Mouse (Mus musculus) MEL (cell line): Measurements from ENCODE around the gene Lrrc56. TPM values are rescaled to one million over a fixed set of nuclear protein-coding genes. Genes with fewer than 3 reads are reported as not detected.
A peak's percentile ranks its signal among the peaks of the same experiment; 100 is the strongest.

Experiments
- DNase-seq: peaks from one replicate; pipeline ENCODE4 v3.0.0; 2011; ENCODE audit warnings: low read depth, low spot score
- H3K27ac ChIP-seq: 2 replicates; pipeline ENCODE4 v1.5.1; 2012; ENCODE audit warnings: low read depth, mild to moderate bottlenecking, control low read depth, low read length, moderate library complexity; ENCODE audit not compliant: control insufficient read depth
- H3K27me3 ChIP-seq, 2 experiments: fragments of 150-350 bp in 1 of 2; sonication (generic) in 1 of 2; 2 replicates each; pipeline ENCODE4 v1.6.1; 2012; ENCODE audit warnings: low read length in 2 of 2, mild to moderate bottlenecking in 2 of 2, improper control_type of control experiment in 1 of 2, moderate library complexity in 1 of 2; ENCODE audit not compliant: insufficient read depth in 2 of 2, control insufficient read depth in 1 of 2
- H3K36me3 ChIP-seq, 2 experiments: 2 replicates each; pipeline ENCODE4 v1.6.1; 2012 to 2014; ENCODE audit warnings: low read length in 2 of 2, improper control_type of control experiment in 1 of 2, inconsistent platforms in 1 of 2, mild to moderate bottlenecking in 1 of 2; ENCODE audit not compliant: insufficient read depth in 2 of 2, control insufficient read depth in 1 of 2
- H3K4me1 ChIP-seq, 2 experiments: fragments of 150-350 bp in 1 of 2; sonication (generic) in 1 of 2; 2 replicates each; pipeline ENCODE4 v1.6.1; 2012; ENCODE audit warnings: low read length in 2 of 2, improper control_type of control experiment in 1 of 2, mild to moderate bottlenecking in 1 of 2; ENCODE audit not compliant: insufficient read depth in 2 of 2, control insufficient read depth in 1 of 2
- H3K4me3 ChIP-seq, 2 experiments: fragments of 150-350 bp in 1 of 2; sonication (generic) in 1 of 2; 2 replicates each; pipeline ENCODE4 v1.5.1; 2012; ENCODE audit warnings: low read depth in 2 of 2, low read length in 2 of 2, mild to moderate bottlenecking in 2 of 2, moderate library complexity in 2 of 2, control low read depth in 1 of 2, improper control_type of control experiment in 1 of 2; ENCODE audit not compliant: control insufficient read depth in 1 of 2, insufficient read depth in 1 of 2
- H3K79me2 ChIP-seq: 2 replicates; pipeline ENCODE4 v1.6.1; 2012; ENCODE audit warnings: mild to moderate bottlenecking, low read length, moderate library complexity; ENCODE audit not compliant: control insufficient read depth, poor library complexity, insufficient read depth
- H3K9ac ChIP-seq: 2 replicates; pipeline ENCODE4 v1.6.1; 2012; ENCODE audit warnings: low read depth, mild to moderate bottlenecking, control low read depth, low read length, moderate library complexity; ENCODE audit not compliant: control insufficient read depth, poor library complexity, severe bottlenecking
- H3K9me3 ChIP-seq: fragments of 150-350 bp; sonication (generic); replicated peaks from 2 replicates; pipeline ENCODE4 v1.6.1; 2012; ENCODE audit warnings: mild to moderate bottlenecking, low read length, improper control_type of control experiment, moderate library complexity; ENCODE audit not compliant: insufficient read depth
- BHLHE40 ChIP-seq: IDR thresholded peaks from 2 replicates; pipeline ENCODE4 v1.6.1; 2012; ENCODE audit warnings: low read depth, mild to moderate bottlenecking, inconsistent platforms, low read length, improper control_type of control experiment, borderline replicate concordance
- CHD1 ChIP-seq: IDR thresholded peaks from 2 replicates; pipeline ENCODE4 v1.6.1; 2012; ENCODE audit warnings: low read depth, mild to moderate bottlenecking, inconsistent platforms, low read length, improper control_type of control experiment
- CHD2 ChIP-seq: IDR thresholded peaks from 2 replicates; pipeline ENCODE4 v1.6.1; 2011; ENCODE audit warnings: low read length, improper control_type of control experiment
- CTCF ChIP-seq, 3 experiments: IDR thresholded peaks in 2 of 3; conservative IDR thresholded peaks in 1 of 3; 2 replicates each; pipeline ENCODE4 v1.5.1; 2011 to 2012; ENCODE audit warnings: low read length in 3 of 3, low read depth in 2 of 3, mild to moderate bottlenecking in 2 of 3, improper control_type of control experiment in 1 of 3, inconsistent platforms in 1 of 3, mixed read lengths in 1 of 3, moderate library complexity in 1 of 3; ENCODE audit not compliant: control insufficient read depth in 1 of 3, insufficient read depth in 1 of 3, poor library complexity in 1 of 3, severe bottlenecking in 1 of 3
- E2F4 ChIP-seq: IDR thresholded peaks from 2 replicates; pipeline ENCODE4 v1.6.1; 2011; ENCODE audit warnings: low read depth, low read length, improper control_type of control experiment, borderline replicate concordance
- ELF1 ChIP-seq: IDR thresholded peaks from 2 replicates; pipeline ENCODE4 v1.6.1; 2014; ENCODE audit warnings: low read depth, mild to moderate bottlenecking, inconsistent platforms, low read length, improper control_type of control experiment, moderate library complexity
- EP300 ChIP-seq, 2 experiments: IDR thresholded peaks; 2 replicates each; pipeline ENCODE4 v1.6.1; 2011; ENCODE audit warnings: improper control_type of control experiment in 2 of 2, low read length in 2 of 2, low read depth in 1 of 2, mild to moderate bottlenecking in 1 of 2
- ETS1 ChIP-seq: IDR thresholded peaks from 2 replicates; pipeline ENCODE4 v1.6.1; 2012; ENCODE audit warnings: low read depth, mild to moderate bottlenecking, inconsistent platforms, low read length, improper control_type of control experiment, moderate library complexity
- GABPA ChIP-seq: IDR thresholded peaks from 2 replicates; pipeline ENCODE4 v1.6.1; 2012; ENCODE audit warnings: low read depth, mild to moderate bottlenecking, inconsistent platforms, low read length, improper control_type of control experiment, moderate library complexity
- GATA1 ChIP-seq: IDR thresholded peaks from 2 replicates; pipeline ENCODE4 v1.6.1; 2011; ENCODE audit warnings: low read depth, low read length, improper control_type of control experiment
- HCFC1 ChIP-seq: IDR thresholded peaks from 2 replicates; pipeline ENCODE4 v1.6.1; 2012; ENCODE audit warnings: low read depth, mild to moderate bottlenecking, inconsistent platforms, low read length, improper control_type of control experiment, moderate library complexity
- JUND ChIP-seq: IDR thresholded peaks from 2 replicates; pipeline ENCODE4 v1.6.1; 2011; ENCODE audit warnings: low read depth, mild to moderate bottlenecking, improper control_type of control experiment, low read length
- KAT2A ChIP-seq: conservative IDR thresholded peaks from 2 replicates; pipeline ENCODE4 v1.6.1; 2012; ENCODE audit warnings: low read depth, low read length, improper control_type of control experiment, inconsistent platforms
- MAX ChIP-seq: IDR thresholded peaks from 2 replicates; pipeline ENCODE4 v1.6.1; 2011; ENCODE audit warnings: low read length, improper control_type of control experiment
- MAZ ChIP-seq: IDR thresholded peaks from 2 replicates; pipeline ENCODE4 v1.6.1; 2012; ENCODE audit warnings: low read depth, mild to moderate bottlenecking, inconsistent platforms, low read length, improper control_type of control experiment
- MEF2A ChIP-seq: IDR thresholded peaks from 2 replicates; pipeline ENCODE4 v1.6.1; 2014; ENCODE audit warnings: low read depth, mild to moderate bottlenecking, inconsistent platforms, low read length, improper control_type of control experiment; ENCODE audit not compliant: poor library complexity, insufficient replicate concordance, severe bottlenecking; ENCODE audit errors: extremely low read depth
- MXI1 ChIP-seq: IDR thresholded peaks from 2 replicates; pipeline ENCODE4 v1.6.1; 2011; ENCODE audit warnings: mild to moderate bottlenecking, low read depth, low read length, improper control_type of control experiment
- MYB ChIP-seq: IDR thresholded peaks from 2 replicates; pipeline ENCODE4 v1.6.1; 2011; ENCODE audit warnings: mild to moderate bottlenecking, low read depth, low read length, improper control_type of control experiment
- MYC ChIP-seq: IDR thresholded peaks from 2 replicates; pipeline ENCODE4 v1.6.1; 2011; ENCODE audit warnings: low read depth, mild to moderate bottlenecking, low read length, improper control_type of control experiment, moderate library complexity
- NRF1 ChIP-seq: IDR thresholded peaks from 2 replicates; pipeline ENCODE4 v1.6.1; 2014; ENCODE audit warnings: low read depth, mild to moderate bottlenecking, inconsistent platforms, low read length, improper control_type of control experiment, moderate library complexity; ENCODE audit not compliant: poor library complexity, insufficient read depth, severe bottlenecking
- POLR2A ChIP-seq, 2 experiments: IDR thresholded peaks; 2 replicates each; pipeline ENCODE4 v1.6.1; 2011 to 2012; ENCODE audit warnings: low read length in 2 of 2, mild to moderate bottlenecking in 2 of 2, control low read depth in 1 of 2, improper control_type of control experiment in 1 of 2, low read depth in 1 of 2, moderate library complexity in 1 of 2; ENCODE audit not compliant: control insufficient read depth in 1 of 2, insufficient read depth in 1 of 2, poor library complexity in 1 of 2
- POLR2AphosphoS2 ChIP-seq: IDR thresholded peaks from 2 replicates; pipeline ENCODE4 v1.6.1; 2011; ENCODE audit warnings: low read length, improper control_type of control experiment
- POLR2AphosphoS5 ChIP-seq: IDR thresholded peaks from 2 replicates; pipeline ENCODE4 v1.6.1; 2012; ENCODE audit warnings: low read depth, borderline replicate concordance, mild to moderate bottlenecking, inconsistent platforms, low read length, moderate library complexity, mixed read lengths
- RCOR1 ChIP-seq: IDR thresholded peaks from 2 replicates; pipeline ENCODE4 v1.6.1; 2012; ENCODE audit warnings: low read depth, mild to moderate bottlenecking, inconsistent platforms, low read length, improper control_type of control experiment
- SMC3 ChIP-seq: IDR thresholded peaks from 2 replicates; pipeline ENCODE4 v1.6.1; 2011; ENCODE audit warnings: low read depth, low read length, improper control_type of control experiment
- TAL1 ChIP-seq: IDR thresholded peaks from 2 replicates; pipeline ENCODE4 v1.6.1; 2012; ENCODE audit warnings: mild to moderate bottlenecking, inconsistent platforms, low read length, moderate library complexity, mixed read lengths
- TBP ChIP-seq: IDR thresholded peaks from 2 replicates; pipeline ENCODE4 v1.8.0; 2011; ENCODE audit warnings: low read depth, low read length, improper control_type of control experiment
- TCF12 ChIP-seq: IDR thresholded peaks from 2 replicates; pipeline ENCODE4 v1.6.1; 2014; ENCODE audit warnings: low read depth, mild to moderate bottlenecking, inconsistent platforms, low read length, improper control_type of control experiment, moderate library complexity
- UBTF ChIP-seq: IDR thresholded peaks from 2 replicates; pipeline ENCODE4 v1.6.1; 2012; ENCODE audit warnings: low read depth, mild to moderate bottlenecking, inconsistent platforms, low read length, improper control_type of control experiment, moderate library complexity, borderline replicate concordance; ENCODE audit not compliant: insufficient read depth
- USF1 ChIP-seq: IDR thresholded peaks from 2 replicates; pipeline ENCODE4 v1.6.1; 2014; ENCODE audit warnings: low read depth, mild to moderate bottlenecking, inconsistent platforms, low read length, improper control_type of control experiment, moderate library complexity
- USF2 ChIP-seq, 2 experiments: IDR thresholded peaks; 2 replicates each; pipeline ENCODE4 v1.6.1; 2011 to 2012; ENCODE audit warnings: improper control_type of control experiment in 2 of 2, low read length in 2 of 2, borderline replicate concordance in 1 of 2, inconsistent platforms in 1 of 2, low read depth in 1 of 2, mild to moderate bottlenecking in 1 of 2; ENCODE audit not compliant: insufficient read depth in 1 of 2
- ZC3H11A ChIP-seq: IDR thresholded peaks from 2 replicates; pipeline ENCODE4 v1.6.1; 2012; ENCODE audit warnings: low read depth, mild to moderate bottlenecking, inconsistent platforms, low read length, improper control_type of control experiment
- ZMIZ1 ChIP-seq: IDR thresholded peaks from 2 replicates; pipeline ENCODE4 v1.6.1; 2012; ENCODE audit warnings: low read depth, mild to moderate bottlenecking, inconsistent platforms, low read length, improper control_type of control experiment, moderate library complexity
- ZNF384 ChIP-seq: IDR thresholded peaks from 2 replicates; pipeline ENCODE4 v1.6.1; 2012; ENCODE audit warnings: low read depth, mild to moderate bottlenecking, inconsistent platforms, low read length, improper control_type of control experiment
- polyA plus RNA-seq, 2 experiments: library from polyadenylated mRNA; stranded (reverse) in 1 of 2; unstranded in 1 of 2; fragments of >175 nt in 1 of 2; fragments of >200 nt in 1 of 2; gene quantifications; 2 replicates each; pipeline versions ENCODE4 v1.2.1 to v1.2.4; 2012; ENCODE audit warnings: low replicate concordance in 2 of 2, low read depth in 1 of 2; ENCODE audit not compliant: insufficient read length in 2 of 2, insufficient read depth in 1 of 2, missing spikeins in 1 of 2
- total RNA-seq: library from RNA; depleted of rRNA; stranded (reverse); fragments of 300-350 nt; gene quantifications from 2 replicates; pipeline ENCODE4 v1.2.3, GENCODE M21; 2012

The Lrrc56 gene
- total and polyA plus RNA-seq, 3 experiments, result 1.6 to 5.5 TPM; not detected in 1

- peaks cover 36% of the 10 kb centered on the region for H3K79me2 ChIP-seq
- no peaks in the 10 kb centered on the region for H3K9me3 ChIP-seq
- H3K4me3 ChIP-seq, result peak within 1 kb of the TSS; percentile 76 to 78
- no peaks in the 10 kb centered on the region for H3K27me3 ChIP-seq
- peaks cover 11 to 14% of the 10 kb centered on the region in 2 experiments; a peak in 3 of 4 replicates for H3K36me3 ChIP-seq
- H3K27ac ChIP-seq, result peak within 1 kb of the TSS; percentile 89
- DNase-seq, result peak; percentile 93
- H3K9ac ChIP-seq, result peak within 1 kb of the TSS; percentile 83
- H3K4me1 ChIP-seq, result peaks cover 4 to 12% of the 10 kb centered on the region in 2 experiments; a peak in 2 of 4 replicates
- TF ChIP-seq USF1, result no peak
- TF ChIP-seq TBP, result peak; percentile 42; the same call in 1 of the 2 replicates
- no peak for TF ChIP-seq GABPA
- TF ChIP-seq NRF1, result 0 out of 2 replicates have a peak, but pooled peaks have one; percentile 24
- no peak for TF ChIP-seq ZMIZ1
- no peak; the same call in 1 of the 2 replicates for TF ChIP-seq POLR2AphosphoS5
- no peak for TF ChIP-seq ZNF384
- no peak for TF ChIP-seq JUND
- peak; percentile 93 for TF ChIP-seq MYB
- peak; percentile 54; the same call in 1 of the 2 replicates for TF ChIP-seq BHLHE40
- TF ChIP-seq MYC, result peak; percentile 48; the same call in 1 of the 2 replicates
- no peak for TF ChIP-seq UBTF
- TF ChIP-seq HCFC1, result peak; percentile 89
- no peak for TF ChIP-seq ZC3H11A
- TF ChIP-seq ELF1, result peak; percentile 88
- peak; percentile 55 for TF ChIP-seq SMC3
- TF ChIP-seq RCOR1, result no peak
- TF ChIP-seq MAX, result peak; percentile 43; the same call in 1 of the 2 replicates
- no peak for TF ChIP-seq TAL1
- no peak for TF ChIP-seq EP300 (IDR thresholded peaks at IDR 0.05; ENCODE audit: low read depth in 1 of 2, low read length in 2 of 2)
- TF ChIP-seq MXI1, result peak; percentile 61; the same call in 1 of the 2 replicates
- peak; percentile 100 for TF ChIP-seq CHD1
- TF ChIP-seq KAT2A, result peak; percentile 80; the same call in 1 of the 2 replicates
- TF ChIP-seq TCF12, result 0 out of 2 replicates have a peak, but pooled peaks have one; percentile 23
- TF ChIP-seq CTCF (IDR thresholded peaks at IDR 0.05 in 2 of 3, conservative IDR thresholded peaks at IDR 0.05 in 1 of 3; ENCODE audit: control insufficient read depth in 1 of 3, insufficient read depth in 1 of 3, low read depth in 2 of 3, low read length in 3 of 3, poor library complexity in 1 of 3, severe bottlenecking in 1 of 3), result peak; percentile 90 to 95 (median 91)
- TF ChIP-seq POLR2AphosphoS2, result peak; percentile 45; the same call in 1 of the 2 replicates
- no peak for TF ChIP-seq GATA1
- TF ChIP-seq E2F4, result no peak
- peak; percentile 53; the same call in 1 of the 2 replicates for TF ChIP-seq MAZ
- no peak for TF ChIP-seq MEF2A
- peak; percentile 72 to 80; a peak in 3 of 4 replicates for TF ChIP-seq POLR2A (IDR thresholded peaks at IDR 0.05; ENCODE audit: control insufficient read depth in 1 of 2, insufficient read depth in 1 of 2, low read depth in 1 of 2, low read length in 2 of 2, poor library complexity in 1 of 2)
- no peak for TF ChIP-seq ETS1
- no peak for TF ChIP-seq CHD2
- no peak for TF ChIP-seq USF2 (IDR thresholded peaks at IDR 0.05; ENCODE audit: borderline replicate concordance in 1 of 2, insufficient read depth in 1 of 2, low read depth in 1 of 2, low read length in 2 of 2)
Observed at GRCm38 (mm10) chr7:141228279-141229067, 34.5 kb downstream of the Lrrc56 start, which contains the start of gene Phrf1. TSS of gene Phrf1 (plus strand) at chr7:141228784.
